Mouse (Mus musculus) CH12.LX (cell line): Measurements from ENCODE around the gene Kctd20.
A peak's percentile ranks its signal among the peaks of the same experiment; 100 is the strongest.

Experiments
- CTCF ChIP-seq, 2 experiments: IDR thresholded peaks in 1 of 2; conservative IDR thresholded peaks in 1 of 2; 2 replicates each; pipeline ENCODE4 v1.5.1; 2011 to 2012; ENCODE audit warnings: low read depth in 2 of 2, low read length in 2 of 2, improper control_type of control experiment in 1 of 2, inconsistent platforms in 1 of 2, mild to moderate bottlenecking in 1 of 2, moderate library complexity in 1 of 2
- HCFC1 ChIP-seq: IDR thresholded peaks from 2 replicates; pipeline ENCODE4 v1.6.1; 2012; ENCODE audit warnings: low read depth, mild to moderate bottlenecking, inconsistent platforms, low read length, improper control_type of control experiment
- USF1 ChIP-seq: IDR thresholded peaks from 2 replicates; pipeline ENCODE4 v1.6.1; 2014; ENCODE audit warnings: low read depth, mild to moderate bottlenecking, inconsistent platforms, low read length, improper control_type of control experiment

GRCm38 (mm10) chr17:29018292-29018984 is 66.7 kb downstream of the Kctd20 start:
- TF ChIP-seq CTCF (conservative IDR thresholded peaks at IDR 0.05 in 1 of 2, IDR thresholded peaks at IDR 0.05 in 1 of 2; ENCODE audit: low read depth in 2 of 2, low read length in 2 of 2) = peak; percentile 88 to 95
- TF ChIP-seq USF1 = no peak
- no peak; the same call in 1 of the 2 replicates for TF ChIP-seq HCFC1
